Mouse (Mus musculus) MEL (cell line): Measurements from ENCODE around the gene Apobec3.

Experiments
- CTCF ChIP-seq, 3 experiments: IDR thresholded peaks in 2 of 3; conservative IDR thresholded peaks in 1 of 3; 2 replicates each; pipeline ENCODE4 v1.5.1; 2011 to 2012; ENCODE audit warnings: low read length in 3 of 3, low read depth in 2 of 3, mild to moderate bottlenecking in 2 of 3, improper control_type of control experiment in 1 of 3, inconsistent platforms in 1 of 3, mixed read lengths in 1 of 3, moderate library complexity in 1 of 3; ENCODE audit not compliant: control insufficient read depth in 1 of 3, insufficient read depth in 1 of 3, poor library complexity in 1 of 3, severe bottlenecking in 1 of 3
- GABPA ChIP-seq: IDR thresholded peaks from 2 replicates; pipeline ENCODE4 v1.6.1; 2012; ENCODE audit warnings: low read depth, mild to moderate bottlenecking, inconsistent platforms, low read length, improper control_type of control experiment, moderate library complexity
- NELFE ChIP-seq: IDR thresholded peaks from 2 replicates; pipeline ENCODE4 v1.6.1; 2011; ENCODE audit warnings: low read depth, low read length, improper control_type of control experiment
- POLR2A ChIP-seq, 2 experiments: IDR thresholded peaks; 2 replicates each; pipeline ENCODE4 v1.6.1; 2011 to 2012; ENCODE audit warnings: low read length in 2 of 2, mild to moderate bottlenecking in 2 of 2, control low read depth in 1 of 2, improper control_type of control experiment in 1 of 2, low read depth in 1 of 2, moderate library complexity in 1 of 2; ENCODE audit not compliant: control insufficient read depth in 1 of 2, insufficient read depth in 1 of 2, poor library complexity in 1 of 2
- TAL1 ChIP-seq: IDR thresholded peaks from 2 replicates; pipeline ENCODE4 v1.6.1; 2012; ENCODE audit warnings: mild to moderate bottlenecking, inconsistent platforms, low read length, moderate library complexity, mixed read lengths

DNA sequence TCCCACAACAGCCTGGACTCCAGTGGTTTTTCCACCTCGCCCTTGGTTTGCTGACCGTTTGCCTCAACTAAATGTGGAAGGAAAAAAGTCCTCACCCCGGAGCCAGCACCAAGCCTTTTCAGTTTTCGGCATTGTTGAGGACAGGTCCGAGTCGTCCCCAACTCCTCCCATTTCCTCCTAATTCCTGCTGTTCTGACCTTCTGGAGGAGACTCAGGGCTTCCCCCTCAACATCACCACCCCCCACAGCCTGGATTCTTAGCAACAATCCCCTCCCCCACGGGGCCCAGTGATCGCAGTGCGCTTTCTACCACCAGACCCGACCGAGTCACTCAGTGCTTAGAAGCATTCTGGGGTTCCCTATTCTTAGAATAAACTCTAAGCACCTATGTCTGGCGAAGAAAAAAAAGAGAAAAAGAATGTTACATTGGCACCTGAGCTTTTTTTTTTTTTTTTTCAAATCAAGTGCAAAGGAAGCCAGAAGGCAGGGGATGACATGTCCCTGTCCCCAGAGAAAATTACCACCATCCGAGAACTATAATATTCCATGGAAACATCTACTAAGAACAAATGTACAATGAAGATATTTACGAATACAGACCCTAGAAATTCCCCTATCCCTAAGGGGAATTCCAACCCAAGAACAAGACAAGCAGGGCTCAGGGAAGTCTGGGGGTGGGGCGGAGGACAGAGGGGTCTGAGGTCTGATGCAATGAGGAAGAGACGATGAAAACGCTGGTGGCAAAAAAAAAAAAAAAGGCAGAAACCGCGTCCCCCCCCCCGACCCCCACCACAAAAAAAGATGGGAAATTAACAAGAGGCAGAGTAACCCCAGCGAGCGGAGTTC, 42.4 kb downstream of the Apobec3 start:
- TF ChIP-seq TAL1: no peak
- TF ChIP-seq CTCF (IDR thresholded peaks at IDR 0.05 in 2 of 3, conservative IDR thresholded peaks at IDR 0.05 in 1 of 3; ENCODE audit: control insufficient read depth in 1 of 3, insufficient read depth in 1 of 3, low read depth in 2 of 3, low read length in 3 of 3, poor library complexity in 1 of 3, severe bottlenecking in 1 of 3): no peak
- TF ChIP-seq NELFE: no peak
- TF ChIP-seq GABPA: no peak
- no peak for TF ChIP-seq POLR2A (IDR thresholded peaks at IDR 0.05; ENCODE audit: control insufficient read depth in 1 of 2, insufficient read depth in 1 of 2, low read depth in 1 of 2, low read length in 2 of 2, poor library complexity in 1 of 2)
